Comparison of ENCODE assay signal across 39 mouse cellular contexts in genomic region chr15:6391886-6392285, GRCm38 (mm10). TPM values are rescaled to one million over a fixed set of nuclear protein-coding genes. Genes with fewer than 3 reads are reported as not detected.
"Had no signal": no experiment of that assay in that cellular context is flagged by ENCODE, and none has a peak within 500 bp of the region (broad histone marks: within the 10 kb centered on the region; RNA-seq: fewer than 3 reads in every experiment).

No protein-coding gene starts in this region.

- H3K9me3 ChIP-seq: embryonic facial prominence, embryonic 10.5 days; embryonic facial prominence, embryonic 12.5 days; embryonic facial prominence, embryonic 13.5 days; embryonic facial prominence, embryonic 15.5 days; forebrain, embryonic 10.5 days; forebrain, embryonic 12.5 days; forebrain, embryonic 13.5 days; forebrain, embryonic 15.5 days had no signal

- ATAC-seq: forebrain, embryonic 13.5 days; forebrain, embryonic 14.5 days; forebrain, embryonic 15.5 days; forebrain, embryonic 16.5 days had no signal

- H3K27ac ChIP-seq: embryonic facial prominence, embryonic 10.5 days; embryonic facial prominence, embryonic 12.5 days; embryonic facial prominence, embryonic 15.5 days; forebrain, embryonic 10.5 days; forebrain, embryonic 12.5 days; forebrain, embryonic 13.5 days; forebrain, embryonic 15.5 days had no signal

- H3K4me3 ChIP-seq: embryonic facial prominence, embryonic 10.5 days; embryonic facial prominence, embryonic 12.5 days; embryonic facial prominence, embryonic 13.5 days; embryonic facial prominence, embryonic 15.5 days; erythroblast, embryonic 14.5 days; forebrain, embryonic 10.5 days; forebrain, embryonic 12.5 days; forebrain, embryonic 13.5 days; forebrain, embryonic 15.5 days; heart, adult 2 months had no signal

- H3K4me2 ChIP-seq: embryonic facial prominence, embryonic 12.5 days; embryonic facial prominence, embryonic 13.5 days; embryonic facial prominence, embryonic 15.5 days; forebrain, embryonic 12.5 days; forebrain, embryonic 13.5 days; forebrain, embryonic 15.5 days had no signal

- H3K9ac ChIP-seq: embryonic facial prominence, embryonic 12.5 days; embryonic facial prominence, embryonic 13.5 days; embryonic facial prominence, embryonic 15.5 days; forebrain, embryonic 12.5 days; forebrain, embryonic 13.5 days; forebrain, embryonic 15.5 days had no signal

- H3K27me3 ChIP-seq: embryonic facial prominence, embryonic 12.5 days; embryonic facial prominence, embryonic 13.5 days; embryonic facial prominence, embryonic 15.5 days; forebrain, embryonic 13.5 days; forebrain, embryonic 15.5 days had no signal

- H3K36me3 ChIP-seq: forebrain, embryonic 12.5 days; forebrain, embryonic 15.5 days had no signal

- DNase-seq: cerebellum, adult 2 months; cerebellum, adult 8-10 months; cerebellum, adult 9-10 months; cerebellum, adult 9-11 months; cerebellum, postnatal 10 days; cerebellum, postnatal 14 days; cerebellum, postnatal 25 days; cerebellum, postnatal 36 days; embryo, embryonic 11 days; gastrocnemius, adult 2 months; gastrocnemius, postnatal 10 days; gastrocnemius, postnatal 14 days; gastrocnemius, postnatal 25 days; gastrocnemius, postnatal 36 days; heart, adult 18-20 months; heart, adult 2 months had no signal

RNA-seq across cellular contexts. Expression of gene C9, which starts 53.2 kb away (rescaled TPM):
- total RNA-seq: common myeloid progenitor, adult 5-6 weeks; gastrocnemius, adult 18-20 months; gastrocnemius, adult 2 months; gastrocnemius, adult 8-10 months; gastrocnemius, postnatal 10 days; gastrocnemius, postnatal 14 days; gastrocnemius, postnatal 25 days; gastrocnemius, postnatal 36 days; gastrocnemius, postnatal 4 days; granulocyte monocyte progenitor cell, adult 5-6 weeks; heart, adult 18-20 months; heart, adult 2 months; heart, adult 8-10 months had no signal
- polyA plus RNA-seq: cerebellum, adult 2 months; cortical plate, adult 2 months; embryonic facial prominence, embryonic 10.5 days; embryonic facial prominence, embryonic 11.5 days; embryonic facial prominence, embryonic 13.5 days; embryonic facial prominence, embryonic 14.5 days; embryonic facial prominence, embryonic 15.5 days; erythroblast, embryonic 14.5 days; forebrain, embryonic 10.5 days; forebrain, embryonic 11.5 days; forebrain, embryonic 12.5 days; forebrain, embryonic 13.5 days; forebrain, embryonic 14.5 days; forebrain, embryonic 15.5 days; forebrain, embryonic 16.5 days; frontal cortex, adult 2 months; gonadal fat pad, adult 2 months; heart, adult 2 months had no signal
